Comparison of ENCODE assay signal across 27 mouse cellular contexts in genomic region chr11:113948676-113949075, GRCm38 (mm10).
DNase-seq lines count a peak whose midpoint lies in the region; ATAC-seq lines count a peak whose summit lies in the region.
"Had no signal": no experiment of that assay in that cellular context is flagged by ENCODE, and none has a peak within 500 bp of the region (broad histone marks: within the 10 kb centered on the region; RNA-seq: fewer than 3 reads in every experiment).

No protein-coding gene starts in this region.

- H3K4me2 ChIP-seq in forebrain, embryonic 15.5 days (replicated peaks) = no peak overlapping the region
- H3K4me2 ChIP-seq: heart, embryonic 13.5 days; kidney, embryonic 15.5 days; liver, embryonic 13.5 days; midbrain, embryonic 12.5 days; neural tube, embryonic 15.5 days had no signal

- WGBS in forebrain, embryonic 15.5 days = 86% methylated on average over 8 of the region's 8 CpGs

- no peak for ATAC-seq in forebrain, embryonic 15.5 days (replicated peaks)
- ATAC-seq: CD4-positive, CD25-positive, alpha-beta regulatory T cell, adult 4 months; hindbrain, postnatal 0 days; intestine, embryonic 16.5 days had no signal

- no peak overlapping the region for H3K9ac ChIP-seq in forebrain, embryonic 15.5 days (replicated peaks)
- H3K9ac ChIP-seq: heart, embryonic 13.5 days; kidney, embryonic 15.5 days; liver, embryonic 13.5 days; midbrain, embryonic 12.5 days; neural tube, embryonic 15.5 days had no signal

- peaks cover 31% of the 10 kb centered on the region for H3K4me1 ChIP-seq in forebrain, embryonic 15.5 days
- H3K4me1 ChIP-seq: liver, embryonic 13.5 days had no signal

- no peaks in the 10 kb centered on the region for H3K9me3 ChIP-seq in forebrain, embryonic 15.5 days
- H3K9me3 ChIP-seq: embryonic facial prominence, embryonic 10.5 days; heart, embryonic 13.5 days; kidney, embryonic 15.5 days; liver, embryonic 13.5 days; midbrain, embryonic 12.5 days; neural tube, embryonic 15.5 days had no signal

- H3K36me3 ChIP-seq in forebrain, embryonic 15.5 days = no peaks in the 10 kb centered on the region
- H3K36me3 ChIP-seq: embryonic facial prominence, embryonic 10.5 days; heart, embryonic 13.5 days; kidney, embryonic 15.5 days; liver, embryonic 13.5 days; midbrain, embryonic 12.5 days; neural tube, embryonic 15.5 days had no signal

- H3K27me3 ChIP-seq in forebrain, embryonic 15.5 days = no peaks in the 10 kb centered on the region
- H3K27me3 ChIP-seq: heart, embryonic 13.5 days; kidney, embryonic 15.5 days; liver, embryonic 13.5 days; neural tube, embryonic 15.5 days had no signal

- intact Hi-C loops in left cerebral cortex, postnatal 36 days (cut with DNase I) = loop anchor here (2.0 kb wide), 1 partner anchor 118 kb away; the partner anchor contains the start of gene Sdk2

- DNase-seq in frontal cortex, adult 2 months (ENCODE audit: extremely low spot score in 1 of 2, low spot score in 1 of 2) = peak; percentile 66 to 78
- DNase-seq in frontal cortex, postnatal 25 days (ENCODE audit: low spot score in 2 of 2) = no peak
- DNase-seq in right cerebral cortex, adult 18-20 months = peak; percentile 71
- DNase-seq in right cerebral cortex, postnatal 4 days = no peak
- DNase-seq in left cerebral cortex, postnatal 36 days (ENCODE audit: low spot score in 2 of 2) = peak; percentile 63 to 64
- no peak for DNase-seq in ovary, postnatal 36 days (ENCODE audit: low spot score)
- DNase-seq: adrenal gland, postnatal 36 days; cerebellum, adult 11 months; cerebellum, postnatal 10 days; gastrocnemius, postnatal 36 days; heart, adult 2 months; heart, postnatal 14 days; kidney, postnatal 36 days; liver, embryonic 13.5 days; lung, adult 2 months; lung, postnatal 14 days; thymus, adult 2 months; thymus, postnatal 4 days had no signal

- H3K27ac ChIP-seq in forebrain, embryonic 15.5 days (replicated peaks) = no peak overlapping the region
- H3K27ac ChIP-seq: embryonic facial prominence, embryonic 10.5 days; heart, adult 2 months; heart, embryonic 13.5 days; hindbrain, postnatal 0 days; kidney, embryonic 15.5 days; liver, embryonic 13.5 days; midbrain, embryonic 12.5 days; neural tube, embryonic 15.5 days had no signal

- no peak overlapping the region for H3K4me3 ChIP-seq in forebrain, embryonic 15.5 days
- H3K4me3 ChIP-seq: embryonic facial prominence, embryonic 10.5 days; heart, adult 2 months; heart, embryonic 13.5 days; kidney, embryonic 15.5 days; liver, embryonic 13.5 days; midbrain, embryonic 12.5 days; neural tube, embryonic 15.5 days had no signal

Comparison
In these comparisons a context has a peak if more than half of its experiments do, and no peak if none do; other contexts are left out.
1. DNase-seq: peak in frontal cortex, adult 2 months (2 of 2), right cerebral cortex, adult 18-20 months (single experiment) and left cerebral cortex, postnatal 36 days (2 of 2); none in frontal cortex, postnatal 25 days (0 of 2), right cerebral cortex, postnatal 4 days (single experiment) and ovary, postnatal 36 days (single experiment).